Mouse (Mus musculus): Measurements from ENCODE around the gene Tex19.2. TPM values are rescaled to one million over a fixed set of nuclear protein-coding genes. Genes with fewer than 3 reads are reported as not detected.

The Tex19.2 gene
- 0.18 TPM for polyA plus RNA-seq (2017; shearing (Covaris generic))

DNA sequence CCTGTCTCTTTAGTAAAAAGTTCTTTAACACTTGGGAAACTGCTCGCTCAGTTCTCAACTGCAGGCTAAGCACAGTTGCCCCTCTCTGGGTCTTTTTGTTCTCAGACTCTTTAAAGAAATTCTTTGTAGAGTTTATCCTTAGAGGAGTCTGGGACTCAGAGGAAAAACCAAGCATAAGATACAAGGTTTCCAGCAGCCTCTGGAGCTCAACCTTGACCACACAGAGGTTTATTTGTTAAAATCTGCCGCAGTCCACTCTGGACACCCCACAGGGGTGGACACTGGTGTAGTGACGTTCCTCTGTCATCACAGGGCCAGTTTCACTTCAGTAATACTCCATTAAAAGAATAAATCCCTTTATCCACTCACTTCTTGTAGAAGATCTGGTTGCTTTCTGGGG lies at the start of gene Tex19.2:
Tex19.2 (minus strand) TSS at position 101 of the 400 bp plus-strand sequence.

DNA sequence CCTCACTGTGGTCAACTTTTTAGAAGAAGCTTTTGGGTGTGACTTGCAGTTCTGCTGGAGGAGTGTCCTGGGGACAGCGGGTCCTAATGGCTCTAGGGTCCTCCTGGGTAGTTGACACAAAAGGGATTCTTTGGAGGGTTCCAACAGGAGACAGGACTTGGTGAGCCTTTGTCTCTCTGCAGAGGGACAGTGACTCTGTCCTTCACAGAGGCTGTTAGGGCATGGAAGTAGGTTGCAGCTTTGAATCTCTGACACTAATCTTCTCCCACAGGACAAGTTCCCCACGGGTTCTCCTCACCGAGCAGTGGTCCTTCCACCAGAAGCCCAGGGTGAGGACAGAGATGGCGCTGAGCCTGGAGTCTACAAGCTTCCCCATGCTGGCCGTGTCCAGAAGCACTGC lies 41.5 kb upstream of the Tex19.2 start, which contains the start of gene Uts2r:
Uts2r (plus strand) TSS at position 301 of the 400 bp plus-strand sequence.

DNA sequence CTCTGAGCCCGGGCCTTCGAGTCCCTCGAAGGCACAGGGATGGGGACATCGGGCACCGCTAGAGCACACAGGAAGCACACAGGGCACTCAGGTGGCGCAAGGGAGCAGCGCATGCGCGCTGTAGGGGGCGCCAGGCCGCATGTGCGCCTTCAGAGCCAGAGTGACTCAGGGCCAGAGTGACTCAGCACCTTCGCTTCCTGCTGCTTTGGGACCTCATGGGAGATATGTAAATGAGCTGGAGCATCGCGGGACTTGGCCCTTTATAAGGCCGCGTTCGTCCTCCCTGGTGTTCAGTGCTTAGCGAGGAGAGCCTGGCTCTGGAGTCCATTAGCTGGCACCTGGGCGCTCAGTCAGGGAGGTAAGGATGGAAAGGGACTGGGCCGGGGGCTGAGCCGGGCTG lies 27.4 kb upstream of the Tex19.2 start, which contains the start of gene Tex19.1:
Tex19.1 (plus strand) TSS at position 279 of the 400 bp plus-strand sequence.

DNA sequence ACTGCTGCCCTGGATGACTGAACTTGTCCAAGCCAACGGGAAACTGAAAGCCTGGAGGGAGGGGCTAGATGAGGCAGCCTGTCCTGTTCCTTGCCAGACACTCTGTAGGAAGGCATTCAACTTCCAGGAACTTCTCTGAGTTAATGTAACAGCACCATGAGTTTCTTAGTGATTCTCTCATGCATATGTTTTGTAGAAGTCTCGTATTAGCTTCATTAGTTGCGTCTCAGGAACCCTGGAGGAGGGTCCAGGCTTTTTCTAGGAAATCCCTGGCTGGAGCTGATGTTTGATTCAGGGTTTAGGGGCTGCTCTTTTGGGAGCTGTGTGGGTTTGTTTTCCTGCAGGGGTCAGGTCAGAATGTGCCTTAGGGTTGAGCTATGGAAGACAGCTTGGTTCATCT lies 37.4 kb downstream of the Tex19.2 start, which contains the start of gene Sectm1a:
Sectm1a (minus strand) TSS at position 101 of the 400 bp plus-strand sequence.

Other genes with a start within 250 kb of the Tex19.2 start
- not detected for gene Ccdc57, start 185.8 kb downstream of the Tex19.2 start, polyA plus RNA-seq (2017; shearing (Covaris generic))
- 7.9 TPM for gene Slc16a3, start 170.2 kb downstream of the Tex19.2 start, polyA plus RNA-seq (2017; shearing (Covaris generic))
- 216 TPM for gene Csnk1d, start 127.3 kb downstream of the Tex19.2 start, polyA plus RNA-seq (2017; shearing (Covaris generic))
- 159 TPM for gene Cd7, start 79.3 kb downstream of the Tex19.2 start, polyA plus RNA-seq (2017; shearing (Covaris generic))
- gene Sectm1b, start 55.1 kb downstream of the Tex19.2 start, polyA plus RNA-seq (2017; shearing (Covaris generic)), result 0.40 TPM
- gene Sectm1a, start 37.5 kb downstream of the Tex19.2 start, polyA plus RNA-seq (2017; shearing (Covaris generic)), result 0.29 TPM
- gene Tex19.1, start 27.5 kb upstream of the Tex19.2 start, polyA plus RNA-seq (2017; shearing (Covaris generic)), result not detected
- gene Uts2r, start 41.6 kb upstream of the Tex19.2 start, polyA plus RNA-seq (2017; shearing (Covaris generic)), result not detected
- 1.5 TPM for gene Hexdc, start 85.8 kb upstream of the Tex19.2 start, polyA plus RNA-seq (2017; shearing (Covaris generic))
- gene Ogfod3, start 86.0 kb upstream of the Tex19.2 start, polyA plus RNA-seq (2017; shearing (Covaris generic)), result 21.6 TPM
- gene Cybc1, start 110.6 kb upstream of the Tex19.2 start, polyA plus RNA-seq (2017; shearing (Covaris generic)), result 78.1 TPM
- gene Narf, start 118.6 kb upstream of the Tex19.2 start, polyA plus RNA-seq (2017; shearing (Covaris generic)), result 27.8 TPM
- gene Foxk2, start 141.3 kb upstream of the Tex19.2 start, polyA plus RNA-seq (2017; shearing (Covaris generic)), result 16.6 TPM
- 83.7 TPM for gene Wdr45b, start 235.8 kb upstream of the Tex19.2 start, polyA plus RNA-seq (2017; shearing (Covaris generic))